Mouse (Mus musculus): ENCODE data around the gene 4930562C15Rik.

DNA sequence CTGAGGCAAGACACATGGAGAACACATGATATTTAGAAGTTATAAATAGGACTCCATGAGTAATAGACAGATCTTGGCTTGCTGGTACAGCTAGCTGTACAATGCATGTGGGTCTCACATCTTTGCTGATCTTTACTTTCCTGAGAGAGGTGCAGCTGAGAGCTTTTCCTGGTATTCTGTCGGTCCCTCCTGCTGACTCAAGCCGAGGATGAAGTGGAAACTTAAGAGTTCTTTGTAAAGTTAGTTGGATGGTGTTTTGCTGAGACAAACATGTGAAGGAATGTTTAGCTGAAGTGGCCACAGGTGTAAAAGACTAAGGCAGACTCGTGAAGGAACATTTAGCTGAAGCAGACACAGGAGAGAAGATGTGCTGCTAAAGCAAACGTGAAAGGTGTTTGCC is 38.6 kb upstream of the 4930562C15Rik start:
- TF ChIP-seq HCFC1 (IDR thresholded peaks at IDR 0.05; ENCODE audit: borderline replicate concordance, insufficient read depth, low read length) (no peak), CHD2 (IDR thresholded peaks at IDR 0.05; ENCODE audit: low read depth, low read length) (no peak)

Measured in ES-E14 (cell line).